Mouse (Mus musculus) liver, adult 2 months (tissue): ENCODE data around the gene Slk.

Source experiments
- CTCF ChIP-seq: fragments of 200-500 bp; IDR thresholded peaks from 2 replicates; pipeline ENCODE4 v1.5.1; 2011; ENCODE audit warnings: low read depth, low read length, control low read depth
- POLR2A ChIP-seq: fragments of 200-500 bp; IDR thresholded peaks from 2 replicates; pipeline ENCODE4 v1.6.1; 2011; ENCODE audit warnings: low read length, control low read depth; ENCODE audit not compliant: insufficient read depth; ENCODE audit errors: extremely low read depth

DNA sequence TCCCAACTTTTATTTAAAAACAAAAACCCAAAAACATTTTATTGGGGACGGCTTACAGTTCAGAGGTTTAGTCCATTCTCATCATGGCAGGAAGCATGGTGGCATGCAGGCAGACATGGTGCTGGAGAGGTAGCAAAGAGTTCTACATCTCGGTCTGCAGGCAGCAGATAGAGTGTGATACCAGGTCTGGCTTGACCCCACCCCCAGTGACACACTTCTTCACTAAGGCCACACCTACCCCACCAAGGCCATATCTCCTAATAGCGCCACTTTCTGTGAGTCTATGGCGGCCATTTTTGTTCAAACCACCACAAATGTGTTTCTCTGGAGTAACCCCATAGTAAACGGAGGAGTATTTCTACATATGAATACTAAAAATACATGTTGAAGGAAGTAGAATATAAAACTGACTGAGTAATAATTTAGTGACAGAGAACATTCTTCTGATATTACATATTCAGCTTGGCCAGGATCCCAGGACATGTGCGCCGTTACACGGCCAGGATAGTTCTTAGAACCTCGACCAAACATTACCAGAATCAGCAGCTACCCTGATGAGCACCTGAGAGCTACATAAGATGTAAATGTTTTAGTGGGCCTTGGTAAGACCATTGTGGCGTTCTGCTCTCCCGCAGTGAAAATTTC is 30.9 kb upstream of the Slk start:
- TF ChIP-seq CTCF, result no peak
- no peak for TF ChIP-seq POLR2A
